Mouse (Mus musculus) lung, postnatal 0 days (tissue): Measurements from ENCODE around the gene Gast.

Experiments used
- CTCF ChIP-seq: IDR thresholded peaks from 2 replicates; pipeline ENCODE4 v1.5.1; 2016; ENCODE audit warnings: antibody characterized with exemption, mild to moderate bottlenecking
- EP300 ChIP-seq: IDR thresholded peaks from 2 replicates; pipeline ENCODE4 v1.6.1; 2016; ENCODE audit warnings: antibody characterized with exemption, mild to moderate bottlenecking, control low read depth

- TF ChIP-seq CTCF (no peak), EP300 (no peak)
These were observed 48.5 kb downstream of the Gast start for GRCm38 (mm10) chr11:100382682-100383081.
